Mouse (Mus musculus): Measurements from ENCODE around the gene Zswim4. TPM values are rescaled to one million over a fixed set of nuclear protein-coding genes. Genes with fewer than 3 reads are reported as not detected.

Gene Zswim4
- polyA plus RNA-seq, 1 experiment from 2014 or later, result 24.7 TPM

- no peak overlapping the region for H3K9ac ChIP-seq (ENCODE audit: low read length)
- H3K4me2 ChIP-seq, result no peak overlapping the region
- no peaks in the 10 kb centered on the region for H3K36me3 ChIP-seq (ENCODE audit: control insufficient read depth, insufficient read depth, low read length)
- H3K4me3 ChIP-seq (ENCODE audit: low read depth, low read length), result no peak overlapping the region
- 61% methylated on average over 4 of the region's 4 CpGs for WGBS
- H3K4me1 ChIP-seq (ENCODE audit: control insufficient read depth, insufficient read depth, low read length), result peaks cover 16% of the 10 kb centered on the region
- no peak for ATAC-seq (ENCODE audit: low FRiP score)
- H3K9me3 ChIP-seq (ENCODE audit: control insufficient read depth, low read length), result no peaks in the 10 kb centered on the region
- H3K27me3 ChIP-seq (ENCODE audit: control insufficient read depth, insufficient read depth, low read length), result peaks cover 10% of the 10 kb centered on the region
- DNase-seq (ENCODE audit: low spot score, missing footprints), result no peak
- no peak overlapping the region for H3K27ac ChIP-seq (ENCODE audit: low read depth, low read length)
Measured at GRCm38 (mm10) chr8:84189603-84190002, 47.3 kb downstream of the Zswim4 start.

- no peak overlapping the region for H3K9ac ChIP-seq (ENCODE audit: low read length)
- H3K9me3 ChIP-seq (ENCODE audit: control insufficient read depth, low read length), result no peaks in the 10 kb centered on the region
- H3K4me2 ChIP-seq, result no peak overlapping the region
- ATAC-seq (ENCODE audit: low FRiP score) (no peak), DNase-seq (ENCODE audit: low spot score, missing footprints) (no peak)
- H3K27ac ChIP-seq (ENCODE audit: low read depth, low read length), result no peak overlapping the region
- WGBS, result 88% methylated on average over 10 of the region's 10 CpGs
- H3K4me1 ChIP-seq (ENCODE audit: control insufficient read depth, insufficient read depth, low read length), result peaks cover 23% of the 10 kb centered on the region
- peaks cover 11% of the 10 kb centered on the region for H3K27me3 ChIP-seq (ENCODE audit: control insufficient read depth, insufficient read depth, low read length)
- no peak overlapping the region for H3K4me3 ChIP-seq (ENCODE audit: low read depth, low read length)
- no peaks in the 10 kb centered on the region for H3K36me3 ChIP-seq (ENCODE audit: control insufficient read depth, insufficient read depth, low read length)
Measured at GRCm38 (mm10) chr8:84188671-84189070, 48.2 kb downstream of the Zswim4 start.

GRCm38 (mm10) chr8:84187065-84187755, 49.6 kb downstream of the Zswim4 start:
- Histone ChIP-seq H3K36me3 (ENCODE audit: control insufficient read depth, insufficient read depth, low read length) (no peaks in the 10 kb centered on the region), H3K4me1 (ENCODE audit: control insufficient read depth, insufficient read depth, low read length) (peaks cover 22% of the 10 kb centered on the region), H3K27me3 (ENCODE audit: control insufficient read depth, insufficient read depth, low read length) (peaks cover 10% of the 10 kb centered on the region), H3K4me3 (ENCODE audit: low read depth, low read length) (peak overlapping the region; percentile 25), H3K4me2 (peak overlapping the region; percentile 58), H3K9ac (ENCODE audit: low read length) (peak overlapping the region; percentile 58), H3K9me3 (ENCODE audit: control insufficient read depth, low read length) (no peaks in the 10 kb centered on the region), H3K27ac (ENCODE audit: low read depth, low read length) (no peak overlapping the region)
- no peak for ATAC-seq (ENCODE audit: low FRiP score)
- 4% methylated on average over 21 of the region's 21 CpGs for WGBS
- DNase-seq (ENCODE audit: low spot score, missing footprints), result peak; percentile 96

GRCm38 (mm10) chr8:84186547-84186946, 50.3 kb downstream of the Zswim4 start:
- Histone ChIP-seq H3K4me1 (ENCODE audit: control insufficient read depth, insufficient read depth, low read length) (peaks cover 23% of the 10 kb centered on the region), H3K27ac (ENCODE audit: low read depth, low read length) (no peak overlapping the region), H3K4me3 (ENCODE audit: low read depth, low read length) (peak overlapping the region; percentile 25), H3K36me3 (ENCODE audit: control insufficient read depth, insufficient read depth, low read length) (no peaks in the 10 kb centered on the region), H3K9ac (ENCODE audit: low read length) (peak overlapping the region; percentile 58), H3K9me3 (ENCODE audit: control insufficient read depth, low read length) (no peaks in the 10 kb centered on the region), H3K27me3 (ENCODE audit: control insufficient read depth, insufficient read depth, low read length) (peaks cover 8% of the 10 kb centered on the region; the same call in 1 of the 2 replicates), H3K4me2 (peak overlapping the region; percentile 58)
- DNase-seq (ENCODE audit: low spot score, missing footprints) (peak; percentile 95), ATAC-seq (ENCODE audit: low FRiP score) (peak; percentile 30; the same call in 1 of the 2 replicates)
- WGBS, result 3% methylated on average over 12 of the region's 12 CpGs

GRCm38 (mm10) chr8:84185117-84185516, 51.7 kb downstream of the Zswim4 start, which contains the start of gene Nanos3:
Gene Nanos3 (minus strand): TSS chr8:84185217.
- H3K27me3 ChIP-seq (ENCODE audit: control insufficient read depth, insufficient read depth, low read length), result peaks cover 8% of the 10 kb centered on the region; the same call in 1 of the 2 replicates
- H3K4me3 ChIP-seq (ENCODE audit: low read depth, low read length), result peak within 1 kb of the TSS; percentile 88
- no peak within 1 kb of the TSS; the same call in 1 of the 2 replicates for H3K27ac ChIP-seq (ENCODE audit: low read depth, low read length)
- ATAC-seq (ENCODE audit: low FRiP score) (no peak), DNase-seq (ENCODE audit: low spot score, missing footprints) (no peak)
- H3K9me3 ChIP-seq (ENCODE audit: control insufficient read depth, low read length), result no peaks in the 10 kb centered on the region
- 94% methylated on average over 7 of the region's 7 CpGs for WGBS
- peak within 1 kb of the TSS; percentile 100 for H3K9ac ChIP-seq (ENCODE audit: low read length)
- peaks cover 37% of the 10 kb centered on the region for H3K4me1 ChIP-seq (ENCODE audit: control insufficient read depth, insufficient read depth, low read length)
- H3K4me2 ChIP-seq, result peak within 1 kb of the TSS; percentile 91
- no peaks in the 10 kb centered on the region for H3K36me3 ChIP-seq (ENCODE audit: control insufficient read depth, insufficient read depth, low read length)

GRCm38 (mm10) chr8:84184085-84185043, 52.5 kb downstream of the Zswim4 start:
- Histone ChIP-seq H3K4me3 (ENCODE audit: low read depth, low read length) (peak overlapping the region; percentile 88), H3K27me3 (ENCODE audit: control insufficient read depth, insufficient read depth, low read length) (peaks cover 8% of the 10 kb centered on the region; the same call in 1 of the 2 replicates), H3K36me3 (ENCODE audit: control insufficient read depth, insufficient read depth, low read length) (no peaks in the 10 kb centered on the region), H3K4me1 (ENCODE audit: control insufficient read depth, insufficient read depth, low read length) (peaks cover 44% of the 10 kb centered on the region), H3K4me2 (peak overlapping the region; percentile 91), H3K27ac (ENCODE audit: low read depth, low read length) (peak overlapping the region; percentile 80), H3K9ac (ENCODE audit: low read length) (peak overlapping the region; percentile 100), H3K9me3 (ENCODE audit: control insufficient read depth, low read length) (no peaks in the 10 kb centered on the region)
- WGBS, result 20% methylated on average over 21 of the region's 21 CpGs
- ATAC-seq (ENCODE audit: low FRiP score), result no peak
- peak; percentile 88 for DNase-seq (ENCODE audit: low spot score, missing footprints)

GRCm38 (mm10) chr8:84183261-84184084, 53.4 kb downstream of the Zswim4 start:
- WGBS, result 1% methylated on average over 86 of the region's 87 CpGs
- ATAC-seq (ENCODE audit: low FRiP score), result peak; percentile 61

GRCm38 (mm10) chr8:84182833-84183232, 54.0 kb downstream of the Zswim4 start:
- H3K4me2 ChIP-seq, result peak overlapping the region; percentile 91
- ATAC-seq (ENCODE audit: low FRiP score), result no peak

More at GRCm38 (mm10) chr8:84183261-84184084, 53.4 kb downstream of the Zswim4 start:
- peak; percentile 96 for DNase-seq (ENCODE audit: low spot score, missing footprints)
- H3K4me2 ChIP-seq, result peak overlapping the region; percentile 91
- H3K9me3 ChIP-seq (ENCODE audit: control insufficient read depth, low read length), result no peaks in the 10 kb centered on the region
- peaks cover 51% of the 10 kb centered on the region for H3K4me1 ChIP-seq (ENCODE audit: control insufficient read depth, insufficient read depth, low read length)
- H3K4me3 ChIP-seq (ENCODE audit: low read depth, low read length), result peak overlapping the region; percentile 88
- H3K27ac ChIP-seq (ENCODE audit: low read depth, low read length), result peak overlapping the region; percentile 80
- H3K9ac ChIP-seq (ENCODE audit: low read length), result peak overlapping the region; percentile 100
- H3K36me3 ChIP-seq (ENCODE audit: control insufficient read depth, insufficient read depth, low read length), result no peaks in the 10 kb centered on the region
- peaks cover 8% of the 10 kb centered on the region; the same call in 1 of the 2 replicates for H3K27me3 ChIP-seq (ENCODE audit: control insufficient read depth, insufficient read depth, low read length)

More at GRCm38 (mm10) chr8:84182833-84183232, 54.0 kb downstream of the Zswim4 start:
- Histone ChIP-seq H3K9ac (ENCODE audit: low read length) (peak overlapping the region; percentile 100), H3K27me3 (ENCODE audit: control insufficient read depth, insufficient read depth, low read length) (peaks cover 8% of the 10 kb centered on the region; the same call in 1 of the 2 replicates), H3K27ac (ENCODE audit: low read depth, low read length) (peak overlapping the region; percentile 80), H3K9me3 (ENCODE audit: control insufficient read depth, low read length) (no peaks in the 10 kb centered on the region), H3K36me3 (ENCODE audit: control insufficient read depth, insufficient read depth, low read length) (no peaks in the 10 kb centered on the region), H3K4me3 (ENCODE audit: low read depth, low read length) (peak overlapping the region; percentile 88), H3K4me1 (ENCODE audit: control insufficient read depth, insufficient read depth, low read length) (peaks cover 52% of the 10 kb centered on the region)
- WGBS, result 58% methylated on average over 4 of the region's 4 CpGs
- DNase-seq (ENCODE audit: low spot score, missing footprints), result peak; percentile 83

All from midbrain, embryonic 11.5 days (tissue).